Mouse (Mus musculus): ENCODE results near the gene Prg3.

DNA sequence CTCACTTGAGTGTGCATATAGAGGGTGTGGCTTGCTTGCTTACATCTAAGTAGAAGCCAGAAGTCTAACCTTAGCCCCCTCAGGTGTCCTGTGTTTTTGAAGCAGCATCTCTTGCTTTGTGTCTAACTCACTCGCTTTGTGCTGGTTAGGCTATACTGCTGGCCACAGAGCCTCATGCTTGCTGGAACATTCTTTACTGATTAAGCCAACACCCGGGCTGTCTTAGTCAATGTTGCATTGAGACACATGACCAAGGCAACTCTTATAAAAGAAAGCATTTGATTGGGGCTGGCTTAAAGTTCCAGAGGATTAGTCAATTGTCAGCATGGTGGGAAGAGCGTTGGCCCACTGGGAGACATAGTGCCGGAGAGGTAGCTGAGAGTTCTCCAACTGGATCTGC is 46.2 kb upstream of the Prg3 start:
- TF ChIP-seq ETS1 (conservative IDR thresholded peaks at IDR 0.05; ENCODE audit: low read depth, low read length): no peak
- no peak for TF ChIP-seq RCOR1 (conservative IDR thresholded peaks at IDR 0.05; ENCODE audit: low read depth, low read length)
- TF ChIP-seq MEF2A (IDR thresholded peaks at IDR 0.05; ENCODE audit: borderline replicate concordance, low read depth, low read length): no peak

Data from CH12.LX (cell line).